Comparison of ENCODE assay signal across 8 mouse cellular contexts in the genomic region with DNA sequence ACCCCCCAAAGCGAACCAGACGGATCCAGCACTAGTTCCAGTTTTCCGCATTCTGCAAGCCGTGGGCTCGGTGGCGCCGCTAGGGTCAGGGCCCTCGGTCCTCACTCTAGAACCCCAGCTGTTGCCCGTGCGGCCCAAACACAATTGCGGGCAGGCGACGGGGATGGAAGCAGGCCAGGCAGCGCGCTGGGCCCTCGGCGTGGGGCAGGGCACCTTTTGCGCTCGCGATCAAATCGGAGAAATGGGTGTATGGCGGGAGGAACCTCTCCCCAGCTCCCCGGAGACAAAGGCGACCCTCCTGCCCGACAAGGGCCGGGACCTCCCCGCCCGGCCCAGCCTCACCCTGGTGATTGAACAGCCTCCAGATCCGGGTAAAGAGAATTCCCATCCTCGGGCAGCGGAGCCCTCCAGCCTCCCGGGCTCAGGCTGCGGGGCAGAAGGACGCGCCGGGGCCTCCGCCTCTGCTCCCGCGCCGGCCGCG. TPM values are rescaled to one million over a fixed set of nuclear protein-coding genes. Genes with fewer than 3 reads are reported as not detected.
A peak's percentile ranks its signal among the peaks of the same experiment; 100 is the strongest.
DNase-seq lines count a peak whose midpoint lies in the region; ATAC-seq and TF ChIP-seq lines count a peak whose summit lies in the region.

No protein-coding gene starts in this region.

- peak; percentile 66 for ATAC-seq in kidney, embryonic 15.5 days (replicated peaks; ENCODE audit: low FRiP score)
- peak; percentile 13 for ATAC-seq in Patski
- ATAC-seq in neural tube, embryonic 14.5 days (ENCODE audit: low read depth) = peak; percentile 88

- peak overlapping the region; percentile 94 for H3K9ac ChIP-seq in kidney, embryonic 15.5 days
- peak overlapping the region; percentile 93 for H3K9ac ChIP-seq in neural tube, embryonic 14.5 days (replicated peaks; ENCODE audit: low read depth, low read length)

- H3K36me3 ChIP-seq in kidney, embryonic 15.5 days = no peaks in the 10 kb centered on the region
- peaks cover 4% of the 10 kb centered on the region; the same call in 1 of the 2 replicates for H3K36me3 ChIP-seq in forebrain, embryonic 10.5 days (replicated peaks)
- H3K36me3 ChIP-seq in neural tube, embryonic 14.5 days (ENCODE audit: control insufficient read depth, insufficient read depth, low read length) = no peaks in the 10 kb centered on the region

- in situ Hi-C loops in Patski (cut with MboI; ENCODE audit: low pct_unique_long_range_greater_than_20kb) = loop anchor here (10.0 kb wide), 1 partner anchor 171 kb away; no protein-coding TSS in a partner anchor

- peak overlapping the region; percentile 91 for H3K27ac ChIP-seq in kidney, embryonic 15.5 days
- H3K27ac ChIP-seq in forebrain, embryonic 10.5 days = peak overlapping the region; percentile 98
- peak overlapping the region; percentile 87 for H3K27ac ChIP-seq in neural tube, embryonic 14.5 days (ENCODE audit: low read depth, low read length)

- peak overlapping the region; percentile 81 for H3K4me2 ChIP-seq in kidney, embryonic 15.5 days
- H3K4me2 ChIP-seq in neural tube, embryonic 14.5 days (ENCODE audit: low read depth, low read length) = peak overlapping the region; percentile 64

- H3K4me1 ChIP-seq in kidney, embryonic 15.5 days = peaks cover 38% of the 10 kb centered on the region
- peaks cover 37% of the 10 kb centered on the region for H3K4me1 ChIP-seq in forebrain, embryonic 10.5 days
- peaks cover 20% of the 10 kb centered on the region for H3K4me1 ChIP-seq in lung, adult 2 months (ENCODE audit: control insufficient read depth, insufficient read depth, low read length)
- H3K4me1 ChIP-seq in neural tube, embryonic 14.5 days (ENCODE audit: control insufficient read depth, insufficient read depth, low read length) = peaks cover 9% of the 10 kb centered on the region; the same call in 1 of the 2 replicates

- CTCF ChIA-PET in Patski (lab: Charles Lee) = interaction anchor here (1.5 kb wide), 1 partner anchor 18 kb away, joined by 6 read pairs; no protein-coding TSS in a partner anchor

- POLR2A ChIA-PET in Patski (lab: Charles Lee) = interaction anchor here (0.6 to 1.3 kb wide), 5 partner anchors 12 to 166 kb away, joined by 3 to 4 read pairs (median 4); no protein-coding TSS in a partner anchor

- TF ChIP-seq CTCF in Patski (IDR thresholded peaks at IDR 0.05) = no peak
- no peak for TF ChIP-seq CTCF in lung, adult 2 months (IDR thresholded peaks at IDR 0.05; ENCODE audit: insufficient read depth, low read length)

- WGBS in kidney, embryonic 15.5 days = under 1% methylated on average over 42 of the region's 42 CpGs
- WGBS in forebrain, embryonic 10.5 days = 0% methylated on average over 42 of the region's 42 CpGs
- under 1% methylated on average over 42 of the region's 42 CpGs for WGBS in lung, adult 2 months
- under 1% methylated on average over 41 of the region's 42 CpGs for WGBS in neural tube, embryonic 14.5 days

- no peak for TF ChIP-seq POLR2A in lung, adult 2 months (IDR thresholded peaks at IDR 0.05; ENCODE audit: borderline replicate concordance, extremely low read depth, low read depth, low read length)

- no peaks in the 10 kb centered on the region for H3K9me3 ChIP-seq in kidney, embryonic 15.5 days (replicated peaks)
- peaks cover 2% of the 10 kb centered on the region; the same call in 1 of the 2 replicates for H3K9me3 ChIP-seq in forebrain, embryonic 10.5 days
- H3K9me3 ChIP-seq in neural tube, embryonic 14.5 days (ENCODE audit: control insufficient read depth, low read length) = no peaks in the 10 kb centered on the region

- H3K4me3 ChIP-seq in kidney, embryonic 15.5 days (replicated peaks) = peak overlapping the region; percentile 98
- H3K4me3 ChIP-seq in forebrain, embryonic 10.5 days = peak overlapping the region; percentile 93
- H3K4me3 ChIP-seq in lung, adult 2 months (replicated peaks; ENCODE audit: extremely low read depth, low read depth, low read length) = peak overlapping the region; percentile 99
- peak overlapping the region; percentile 94 for H3K4me3 ChIP-seq in neural tube, embryonic 14.5 days (ENCODE audit: low read depth, low read length)

- no peak for DNase-seq in kidney, adult 11 months
- no peak for DNase-seq in Patski (ENCODE audit: low read depth, low spot score)
- DNase-seq in forebrain, embryonic 10.5 days (ENCODE audit: extremely low spot score, low spot score) = peak; percentile 59
- peak; percentile 67 for DNase-seq in induced T-regulatory cell, adult 2 months (ENCODE audit: low read depth)
- no peak for DNase-seq in lung, adult 2 months
- no peak for DNase-seq in ovary, postnatal 14 days (ENCODE audit: low spot score)

- no peaks in the 10 kb centered on the region for H3K27me3 ChIP-seq in kidney, embryonic 15.5 days
- no peaks in the 10 kb centered on the region for H3K27me3 ChIP-seq in Patski
- 0 out of 2 replicates have a peak, but pooled peaks cover 5% of the 10 kb centered on the region for H3K27me3 ChIP-seq in forebrain, embryonic 10.5 days (ENCODE audit: poor library complexity, severe bottlenecking)
- H3K27me3 ChIP-seq in neural tube, embryonic 14.5 days (ENCODE audit: control insufficient read depth, insufficient read depth, low read length) = no peaks in the 10 kb centered on the region

RNA-seq across cellular contexts. Expression of a gene that starts 0.4 kb away (rescaled TPM):
- polyA plus RNA-seq in kidney, embryonic 15.5 days (2015; fragmentation: Nextera tagmentation; extraction: Ambion mirVana) = 45.8 TPM in 2 replicates
- polyA plus RNA-seq in Patski (2021) = 35.1 TPM
- 50.6 and 51.3 TPM in 2 replicates for polyA plus RNA-seq in forebrain, embryonic 10.5 days (2016; fragmentation: Nextera tagmentation; extraction: Ambion mirVana)
- polyA plus RNA-seq in lung, adult 2 months (2012; rRNA removed) = 8.1 and 13.0 TPM in 2 replicates
- polyA plus RNA-seq in neural tube, embryonic 14.5 days (2014; fragmentation: Nextera tagmentation; extraction: Ambion mirVana) = 61.2 and 72.6 TPM in 2 replicates

RNA-seq across cellular contexts. Expression of a gene that starts 46.0 kb away (rescaled TPM):
- 10.6 and 20.1 TPM in 2 replicates for polyA plus RNA-seq in kidney, embryonic 15.5 days (2015; fragmentation: Nextera tagmentation; extraction: Ambion mirVana)
- 0.09 TPM for polyA plus RNA-seq in Patski (2021)
- polyA plus RNA-seq in forebrain, embryonic 10.5 days (2016; fragmentation: Nextera tagmentation; extraction: Ambion mirVana) = 0.12 and 0.31 TPM in 2 replicates
- 0.34 and 15.0 TPM in 2 replicates for polyA plus RNA-seq in lung, adult 2 months (2012; rRNA removed)
- polyA plus RNA-seq in neural tube, embryonic 14.5 days (2014; fragmentation: Nextera tagmentation; extraction: Ambion mirVana) = 1.0 and 1.9 TPM in 2 replicates

Comparison
In these comparisons a context has a peak if more than half of its experiments do, and no peak if none do; other contexts are left out.
1. ATAC-seq: peak in every context shown above with its lines; median percentile 88 in neural tube, embryonic 14.5 days; 66 in kidney, embryonic 15.5 days; 13 in Patski.
2. DNase-seq: peak in forebrain, embryonic 10.5 days (single experiment) and induced T-regulatory cell, adult 2 months (single experiment); none in kidney, adult 11 months (single experiment), Patski (single experiment), lung, adult 2 months (single experiment) and ovary, postnatal 14 days (single experiment).
3. Peak in every context shown above with its lines, with median percentiles within 50 percentile points of each other: H3K27ac ChIP-seq and H3K4me3 ChIP-seq.